Mouse (Mus musculus) bone marrow macrophage, adult 2 months (primary cell): ENCODE results near the gene Fnip2.

Source experiments
- CTCF ChIP-seq: IDR thresholded peaks from 2 replicates; pipeline ENCODE4 v1.5.1; 2012; ENCODE audit warnings: low read depth, mild to moderate bottlenecking, low read length, moderate library complexity
- POLR2A ChIP-seq: IDR thresholded peaks from 2 replicates; pipeline ENCODE4 v1.6.1; 2012; ENCODE audit warnings: mild to moderate bottlenecking, low read depth, low read length, borderline replicate concordance

DNA sequence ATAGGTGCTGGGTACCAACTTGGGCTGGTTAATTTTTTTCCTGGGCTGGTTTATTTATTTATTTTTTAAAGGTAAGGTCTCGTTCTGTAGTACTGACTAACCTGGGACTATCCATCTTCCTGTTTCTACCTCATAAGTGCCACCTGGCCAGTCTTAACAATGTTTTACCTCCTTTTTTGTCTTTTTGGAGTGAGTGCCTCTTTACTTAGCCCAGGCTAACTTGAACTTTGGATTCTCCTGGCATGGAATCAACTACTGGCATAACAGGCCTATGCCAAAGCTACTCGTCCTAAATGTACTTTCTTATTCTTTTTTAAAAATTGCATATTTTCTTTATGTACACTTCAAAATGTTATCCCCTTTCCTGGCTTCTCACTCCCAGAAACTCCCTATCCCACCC, 22.1 kb upstream of the Fnip2 start:
- TF ChIP-seq CTCF (no peak), POLR2A (no peak)
